Mouse (Mus musculus) small intestine, adult 2 months (tissue): ENCODE data around the gene Il17rb.

Source experiments
- CTCF ChIP-seq: fragments of 200-500 bp; IDR thresholded peaks from 2 replicates; pipeline ENCODE4 v1.5.1; 2012; ENCODE audit warnings: low read depth, mild to moderate bottlenecking, control low read depth, inconsistent platforms, low read length, moderate library complexity, mixed read lengths; ENCODE audit not compliant: insufficient replicate concordance, insufficient read length; ENCODE audit errors: extremely low read depth
- POLR2A ChIP-seq: fragments of 200-500 bp; IDR thresholded peaks from 2 replicates; pipeline ENCODE4 v1.6.1; 2012; ENCODE audit warnings: low read depth, mild to moderate bottlenecking, control low read depth, inconsistent platforms, low read length, moderate library complexity

DNA sequence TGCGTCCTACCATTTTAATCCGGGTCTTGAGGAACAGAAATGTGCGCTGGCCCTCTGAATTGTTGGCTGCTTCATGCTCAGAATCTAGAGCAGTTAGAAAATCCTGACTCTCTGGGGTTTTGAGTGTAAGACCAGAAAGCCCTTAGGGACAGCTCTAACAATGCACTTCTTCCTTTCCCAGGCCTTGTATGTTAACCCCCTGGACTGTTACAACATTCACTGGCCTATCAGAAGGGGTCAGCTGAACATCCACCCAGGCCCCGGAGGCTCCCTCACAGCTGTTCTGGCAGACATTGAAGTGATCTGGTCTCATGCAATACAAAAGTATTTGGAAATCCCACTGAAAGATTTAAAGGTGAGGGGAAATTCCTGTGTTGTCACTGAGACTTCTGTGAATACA is 22.6 kb downstream of the Il17rb start:
- TF ChIP-seq CTCF (no peak), POLR2A (no peak)
